Mouse (Mus musculus) hindbrain, postnatal 0 days (tissue): ENCODE results near the gene Akt3. TPM values are rescaled to one million over a fixed set of nuclear protein-coding genes. Genes with fewer than 3 reads are reported as not detected.

ENCODE experiments used
- ATAC-seq: fragments of 200-750 bp; cut with Nextera tagmentation; 2 replicates; pipeline ENCODE4 v1.8.0; 2017; ENCODE audit warnings: mild to moderate bottlenecking, moderate TSS enrichment, moderate library complexity
- DNase-seq: peaks from one replicate; pipeline ENCODE4 v3.0.0-alpha.2; 2015; ENCODE audit warnings: low spot score
- H3K27ac ChIP-seq: fragments of 300-500 bp; sonication (generic); 2 replicates; pipeline ENCODE4 v1.5.1; 2014; ENCODE audit warnings: mild to moderate bottlenecking
- H3K27me3 ChIP-seq: fragments of 300-500 bp; sonication (generic); 2 replicates; pipeline ENCODE4 v1.6.1; 2014; ENCODE audit warnings: low read length, mixed read lengths; ENCODE audit not compliant: insufficient read depth
- H3K36me3 ChIP-seq: fragments of 300-500 bp; sonication (generic); 2 replicates; pipeline ENCODE4 v1.6.1; 2014; ENCODE audit warnings: low read length, mixed read lengths; ENCODE audit not compliant: insufficient read depth
- H3K4me1 ChIP-seq: fragments of 300-500 bp; sonication (generic); 2 replicates; pipeline ENCODE4 v1.6.1; 2014; ENCODE audit warnings: antibody characterized with exemption, low read length, mixed read lengths; ENCODE audit not compliant: insufficient read depth
- H3K4me2 ChIP-seq: fragments of 300-500 bp; sonication (generic); 2 replicates; pipeline ENCODE4 v1.6.1; 2014; ENCODE audit warnings: low read depth, mild to moderate bottlenecking, low read length, moderate library complexity, mixed read lengths
- H3K4me3 ChIP-seq: fragments of 300-500 bp; sonication (generic); 2 replicates; pipeline ENCODE4 v1.5.1; 2014; ENCODE audit warnings: low read length
- H3K9ac ChIP-seq: fragments of 300-500 bp; sonication (generic); replicated peaks from 2 replicates; pipeline ENCODE4 v1.6.1; 2014; ENCODE audit warnings: mild to moderate bottlenecking, low read length, moderate library complexity, mixed read lengths
- H3K9me3 ChIP-seq: fragments of 300-500 bp; sonication (generic); 2 replicates; pipeline ENCODE4 v1.6.1; 2016; ENCODE audit warnings: low read length, mixed read lengths
- CTCF ChIP-seq: IDR thresholded peaks from 2 replicates; pipeline ENCODE4 v1.5.1; 2016; ENCODE audit warnings: antibody characterized with exemption, control low read depth, low read depth
- WGBS: fragments of 180-500 bp; shearing (Covaris S2); extraction: QIAGEN DNeasy Blood & Tissue Kit; methylation state at CpG from one replicate; pipeline ENCODE4 v1.1.7; 2014; 5-methylcytosine and 5-hydroxymethylcytosine counted together
- polyA plus RNA-seq: library from polyadenylated mRNA; unstranded; fragments of >200 nt; fragmentation: Nextera tagmentation; extraction: Ambion mirVana; gene quantifications from 2 replicates; pipeline ENCODE4 v1.2.1, GENCODE M21; 2015
- total RNA-seq: library from RNA; depleted of rRNA; stranded (reverse); fragments of >200 nt; gene quantifications from 2 replicates; pipeline ENCODE4 v1.2.3, GENCODE M21; 2014

Akt3 gene
- total and polyA plus RNA-seq, 2 experiments from 2014 or later: 13.5 to 64.8 TPM

GRCm38 (mm10) chr1:177067123-177067646 is 190.8 kb downstream of the Akt3 start:
- Histone ChIP-seq H3K27me3 (no peaks in the 10 kb centered on the region), H3K9ac (no peak overlapping the region), H3K9me3 (no peaks in the 10 kb centered on the region), H3K27ac (no peak overlapping the region), H3K4me1 (no peaks in the 10 kb centered on the region), H3K36me3 (no peaks in the 10 kb centered on the region), H3K4me3 (no peak overlapping the region), H3K4me2 (no peak overlapping the region)
- TF ChIP-seq CTCF: no peak
- WGBS: 69% methylated on average over 8 of the region's 8 CpGs
- ATAC-seq: no peak
- DNase-seq: no peak

- Histone ChIP-seq H3K9me3 (no peaks in the 10 kb centered on the region), H3K27ac (no peak overlapping the region), H3K36me3 (no peaks in the 10 kb centered on the region; the same call in 1 of the 2 replicates), H3K9ac (no peak overlapping the region), H3K4me2 (no peak overlapping the region), H3K4me1 (no peaks in the 10 kb centered on the region), H3K4me3 (no peak overlapping the region), H3K27me3 (no peaks in the 10 kb centered on the region)
- DNase-seq: no peak
- no peak for TF ChIP-seq CTCF
- ATAC-seq: no peak
Measured at GRCm38 (mm10) chr1:177065732-177066131, 192.3 kb downstream of the Akt3 start.

GRCm38 (mm10) chr1:177061761-177062160 is 196.2 kb downstream of the Akt3 start:
- no peaks in the 10 kb centered on the region for H3K4me1 ChIP-seq
- H3K36me3 ChIP-seq: no peaks in the 10 kb centered on the region; the same call in 1 of the 2 replicates
- H3K9ac ChIP-seq: no peak overlapping the region
- TF ChIP-seq CTCF: no peak
- 81% methylated on average over 2 of the region's 2 CpGs for WGBS
- DNase-seq: no peak
- no peaks in the 10 kb centered on the region for H3K27me3 ChIP-seq
- ATAC-seq: no peak
- H3K27ac ChIP-seq: no peak overlapping the region
- H3K9me3 ChIP-seq: no peaks in the 10 kb centered on the region
- H3K4me2 ChIP-seq: no peak overlapping the region
- H3K4me3 ChIP-seq: no peak overlapping the region

- TF ChIP-seq CTCF: no peak
- H3K27ac ChIP-seq: no peak overlapping the region
- ATAC-seq (no peak), DNase-seq (no peak)
- no peak overlapping the region for H3K4me2 ChIP-seq
- 57% methylated on average over 2 of the region's 2 CpGs for WGBS
- no peak overlapping the region for H3K9ac ChIP-seq
- no peaks in the 10 kb centered on the region for H3K4me1 ChIP-seq
- H3K27me3 ChIP-seq: no peaks in the 10 kb centered on the region
- H3K4me3 ChIP-seq: no peak overlapping the region
- H3K36me3 ChIP-seq: no peaks in the 10 kb centered on the region
- H3K9me3 ChIP-seq: no peaks in the 10 kb centered on the region
Measured at GRCm38 (mm10) chr1:177054891-177055290, 203.1 kb downstream of the Akt3 start.

- ATAC-seq (no peak), DNase-seq (no peak)
- no peak overlapping the region for H3K27ac ChIP-seq
- no peak overlapping the region for H3K4me2 ChIP-seq
- WGBS: 73% methylated on average over 11 of the region's 11 CpGs
- no peaks in the 10 kb centered on the region for H3K9me3 ChIP-seq
- H3K4me3 ChIP-seq: no peak overlapping the region
- no peaks in the 10 kb centered on the region for H3K4me1 ChIP-seq
- no peak for TF ChIP-seq CTCF
- no peaks in the 10 kb centered on the region for H3K36me3 ChIP-seq
- no peak overlapping the region for H3K9ac ChIP-seq
- no peaks in the 10 kb centered on the region for H3K27me3 ChIP-seq
Measured at GRCm38 (mm10) chr1:177051366-177051963, 206.5 kb downstream of the Akt3 start.

- H3K27me3 ChIP-seq: no peaks in the 10 kb centered on the region
- H3K4me3 ChIP-seq: no peak overlapping the region
- no peaks in the 10 kb centered on the region for H3K9me3 ChIP-seq
- DNase-seq (no peak), ATAC-seq (no peak)
- TF ChIP-seq CTCF: no peak
- no peak overlapping the region for H3K9ac ChIP-seq
- H3K4me1 ChIP-seq: no peaks in the 10 kb centered on the region
- 91% methylated on average over 2 of the region's 2 CpGs for WGBS
- no peaks in the 10 kb centered on the region for H3K36me3 ChIP-seq
- H3K4me2 ChIP-seq: no peak overlapping the region
- H3K27ac ChIP-seq: no peak overlapping the region
Measured at GRCm38 (mm10) chr1:177048773-177049172, 209.2 kb downstream of the Akt3 start.

- TF ChIP-seq CTCF: no peak
- ATAC-seq: no peak
- WGBS: 70% methylated on average over 2 of the region's 2 CpGs
Measured at GRCm38 (mm10) chr1:177046963-177047362, 211.0 kb downstream of the Akt3 start.

More at GRCm38 (mm10) chr1:177046963-177047362, 211.0 kb downstream of the Akt3 start:
- Histone ChIP-seq H3K27me3 (no peaks in the 10 kb centered on the region), H3K36me3 (no peaks in the 10 kb centered on the region), H3K9me3 (no peaks in the 10 kb centered on the region), H3K4me2 (no peak overlapping the region), H3K4me3 (no peak overlapping the region), H3K27ac (no peak overlapping the region), H3K9ac (no peak overlapping the region), H3K4me1 (no peaks in the 10 kb centered on the region)
- no peak for DNase-seq
